Mouse (Mus musculus) liver, embryonic 14.5 days (tissue): ENCODE measurements at regions not wholly inside any gene's neighbourhood (a gene's known extent, or its start where the extent isn't known, plus 50 kb on each side); places are given as distances from the start of the nearest gene placed in this dataset.

ENCODE experiments used
- ATAC-seq: fragments of 200-750 bp; cut with Nextera tagmentation; 2 replicates; pipeline ENCODE4 v1.8.0; 2017; ENCODE audit warnings: moderate number of reproducible peaks, mild to moderate bottlenecking, moderate library complexity; ENCODE audit not compliant: insufficient read depth
- DNase-seq, 3 experiments: peaks; one replicate each; pipeline ENCODE4 v3.0.0-alpha.2; 2012 to 2013; ENCODE audit warnings: low read depth in 3 of 3, low spot score in 3 of 3
- H3K27ac ChIP-seq: fragments of 300-500 bp; sonication (generic); 2 replicates; pipeline ENCODE4 v1.5.1; 2014; ENCODE audit warnings: moderate library complexity, mild to moderate bottlenecking, control low read depth, inconsistent platforms
- H3K27me3 ChIP-seq: fragments of 300-500 bp; sonication (generic); 2 replicates; pipeline ENCODE4 v1.6.1; 2014; ENCODE audit warnings: mild to moderate bottlenecking, low read length, moderate library complexity; ENCODE audit not compliant: control insufficient read depth, insufficient read depth
- H3K36me3 ChIP-seq: fragments of 300-500 bp; sonication (generic); replicated peaks from 2 replicates; pipeline ENCODE4 v1.6.1; 2014; ENCODE audit warnings: low read depth; ENCODE audit not compliant: control insufficient read depth, insufficient read depth
- H3K4me1 ChIP-seq, 2 experiments: fragments of 200-500 bp in 1 of 2; fragments of 300-500 bp in 1 of 2; sonication (generic) in 1 of 2; replicated peaks; 2 replicates each; pipeline ENCODE4 v1.6.1; 2012 to 2014; ENCODE audit warnings: antibody characterized with exemption in 1 of 2, inconsistent platforms in 1 of 2, low read length in 1 of 2; ENCODE audit not compliant: control insufficient read depth in 2 of 2, insufficient read depth in 2 of 2
- H3K4me2 ChIP-seq: fragments of 300-500 bp; sonication (generic); 2 replicates; pipeline ENCODE4 v1.6.1; 2014; ENCODE audit warnings: low read depth, mild to moderate bottlenecking, control low read depth, moderate library complexity
- H3K4me3 ChIP-seq, 2 experiments: fragments of 200-500 bp in 1 of 2; fragments of 300-500 bp in 1 of 2; sonication (generic) in 1 of 2; 2 replicates each; pipeline ENCODE4 v1.5.1; 2012 to 2014; ENCODE audit warnings: low read depth in 2 of 2, low read length in 2 of 2, mild to moderate bottlenecking in 2 of 2, control low read depth in 1 of 2, inconsistent platforms in 1 of 2, moderate library complexity in 1 of 2; ENCODE audit not compliant: insufficient read depth in 1 of 2
- H3K9ac ChIP-seq: fragments of 300-500 bp; sonication (generic); replicated peaks from 2 replicates; pipeline ENCODE4 v1.6.1; 2014; ENCODE audit warnings: mild to moderate bottlenecking, control low read depth, moderate library complexity
- H3K9me3 ChIP-seq: fragments of 300-500 bp; sonication (generic); 2 replicates; pipeline ENCODE4 v1.6.1; 2016; ENCODE audit warnings: low read length, mixed read lengths; ENCODE audit not compliant: control insufficient read depth
- CTCF ChIP-seq: IDR thresholded peaks from 2 replicates; pipeline ENCODE4 v1.5.1; 2016; ENCODE audit warnings: antibody characterized with exemption, low read depth, control low read depth
- EP300 ChIP-seq: IDR thresholded peaks from 2 replicates; pipeline ENCODE4 v1.6.1; 2016; ENCODE audit warnings: antibody characterized with exemption, low read depth
- WGBS: fragments of 180-500 bp; shearing (Covaris S2); extraction: QIAGEN DNeasy Blood & Tissue Kit; methylation state at CpG from one replicate; pipeline ENCODE4 v1.1.7; 2014; ENCODE audit not compliant: insufficient replicate concordance; 5-methylcytosine and 5-hydroxymethylcytosine counted together

- no peaks in the 10 kb centered on the region for H3K9me3 ChIP-seq
- TF ChIP-seq CTCF (no peak), EP300 (peak; percentile 71)
- WGBS, result 16% methylated on average over 5 of the region's 5 CpGs
- no peak overlapping the region for H3K9ac ChIP-seq
- H3K27ac ChIP-seq, result no peak overlapping the region
- ATAC-seq, result peak; percentile 94
- no peaks in the 10 kb centered on the region for H3K36me3 ChIP-seq
- H3K4me3 ChIP-seq, result no peak overlapping the region
- peaks cover 8 to 17% of the 10 kb centered on the region in 2 experiments for H3K4me1 ChIP-seq
- DNase-seq, result peak; percentile 31 to 73 (median 50)
- no peaks in the 10 kb centered on the region for H3K27me3 ChIP-seq
- peak overlapping the region; percentile 34 for H3K4me2 ChIP-seq
These were observed 59.7 kb upstream of the Ikzf2 start for GRCm38 (mm10) chr1:69746575-69747290.

GRCm38 (mm10) chr1:69752724-69753123, 65.7 kb upstream of the Ikzf2 start:
- no peak overlapping the region for H3K27ac ChIP-seq
- DNase-seq, result no peak
- H3K4me3 ChIP-seq, result no peak overlapping the region
- H3K27me3 ChIP-seq, result no peaks in the 10 kb centered on the region
- H3K9ac ChIP-seq, result no peak overlapping the region
- peaks cover 0 to 2% of the 10 kb centered on the region in 2 experiments; a peak in 2 of 4 replicates for H3K4me1 ChIP-seq
- WGBS, result 16% methylated on average over 1 of the region's 1 CpGs
- no peak overlapping the region for H3K4me2 ChIP-seq
- no peaks in the 10 kb centered on the region for H3K36me3 ChIP-seq
- ATAC-seq, result no peak
- H3K9me3 ChIP-seq, result no peaks in the 10 kb centered on the region
- TF ChIP-seq CTCF, result no peak
- TF ChIP-seq EP300, result no peak

- H3K9me3 ChIP-seq, result no peaks in the 10 kb centered on the region
- ATAC-seq (no peak), DNase-seq (no peak)
- H3K9ac ChIP-seq, result no peak overlapping the region
- H3K27me3 ChIP-seq, result no peaks in the 10 kb centered on the region
- H3K27ac ChIP-seq, result no peak overlapping the region
- no peaks in the 10 kb centered on the region for H3K4me1 ChIP-seq
- TF ChIP-seq EP300, result no peak
- peak; percentile 47 for TF ChIP-seq CTCF
- no peak overlapping the region for H3K4me2 ChIP-seq
- H3K4me3 ChIP-seq, result no peak overlapping the region
- no peaks in the 10 kb centered on the region for H3K36me3 ChIP-seq
- 82% methylated on average over 1 of the region's 1 CpGs for WGBS
These were observed 69.1 kb upstream of the Spag16 start for GRCm38 (mm10) chr1:69757702-69758101.

- Histone ChIP-seq H3K27ac (no peak overlapping the region), H3K27me3 (no peaks in the 10 kb centered on the region), H3K4me2 (peak overlapping the region; percentile 47), H3K36me3 (no peaks in the 10 kb centered on the region), H3K9ac (no peak overlapping the region), H3K4me3 (0 out of 4 replicates have a peak overlapping the region, but pooled peaks of 1 of the 2 experiments have one; percentile 14), H3K9me3 (no peaks in the 10 kb centered on the region), H3K4me1 (no peaks in the 10 kb centered on the region)
- ATAC-seq (no peak), DNase-seq (peak in 1 of 3 experiments; percentile 6)
- TF ChIP-seq EP300 (no peak), CTCF (peak; percentile 15; the same call in 1 of the 2 replicates)
- WGBS, result 34% methylated on average over 13 of the region's 13 CpGs
These were observed 67.2 kb upstream of the Spag16 start for GRCm38 (mm10) chr1:69759544-69759943.

- 60% methylated on average over 11 of the region's 11 CpGs for WGBS
- H3K4me1 ChIP-seq, result no peaks in the 10 kb centered on the region
- no peak overlapping the region for H3K27ac ChIP-seq
- ATAC-seq (no peak), DNase-seq (no peak)
- no peak overlapping the region for H3K4me3 ChIP-seq
- no peaks in the 10 kb centered on the region for H3K9me3 ChIP-seq
- TF ChIP-seq CTCF, result no peak
- TF ChIP-seq EP300, result no peak
- no peaks in the 10 kb centered on the region for H3K27me3 ChIP-seq
- H3K9ac ChIP-seq, result no peak overlapping the region
- no peaks in the 10 kb centered on the region for H3K36me3 ChIP-seq
- no peak overlapping the region for H3K4me2 ChIP-seq
These were observed 58.1 kb upstream of the Spag16 start for GRCm38 (mm10) chr1:69768714-69769113.
